Mouse (Mus musculus): ENCODE measurements around the gene Aebp2. TPM values are rescaled to one million over a fixed set of nuclear protein-coding genes. Genes with fewer than 3 reads are reported as not detected.

The Aebp2 gene
- polyA plus RNA-seq, 2 experiments, result 23.3 to 67.4 TPM

DNA sequence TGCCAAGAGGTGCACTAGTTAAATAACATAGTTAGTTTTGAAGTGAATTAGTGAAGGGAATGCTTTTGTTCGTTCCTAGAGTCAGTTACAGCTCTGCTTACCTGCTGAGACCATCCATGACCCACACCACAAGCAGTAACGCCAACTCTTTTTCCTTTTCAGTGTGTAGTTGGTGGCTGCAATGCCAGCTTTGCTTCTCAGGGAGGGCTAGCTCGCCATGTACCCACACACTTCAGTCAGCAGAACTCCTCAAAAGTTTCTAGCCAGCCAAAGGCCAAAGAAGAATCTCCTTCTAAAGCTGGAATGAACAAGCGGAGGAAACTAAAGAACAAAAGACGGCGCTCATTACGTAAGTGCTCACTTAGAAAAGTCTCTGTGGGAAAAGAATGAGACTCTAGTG lies 19.5 kb downstream of the Aebp2 start:
- H3K36me3 ChIP-seq (ENCODE audit: control insufficient read depth, insufficient read depth, low read length), result peaks cover 80% of the 10 kb centered on the region
- ATAC-seq (ENCODE audit: low FRiP score, low read depth), result no peak
- TF ChIP-seq POLR2A (IDR thresholded peaks at IDR 0.05; ENCODE audit: borderline replicate concordance, extremely low read depth, insufficient read depth, insufficient read length), result no peak
- DNase-seq (ENCODE audit: low spot score), result no peak
- no peak overlapping the region for H3K4me2 ChIP-seq (replicated peaks; ENCODE audit: low read depth, low read length, severe bottlenecking)
- no peak overlapping the region for H3K4me3 ChIP-seq (replicated peaks; ENCODE audit: low read length)
- no peak overlapping the region for H3K9ac ChIP-seq (ENCODE audit: low read depth, low read length, severe bottlenecking)
- H3K27ac ChIP-seq (replicated peaks; ENCODE audit: low read depth, low read length), result no peak overlapping the region
- no peaks in the 10 kb centered on the region for H3K4me1 ChIP-seq (ENCODE audit: control insufficient read depth, insufficient read depth, low read length)
- WGBS, result 94% methylated on average over 7 of the region's 7 CpGs
- no peaks in the 10 kb centered on the region for H3K9me3 ChIP-seq (ENCODE audit: control insufficient read depth, low read length)
- H3K27me3 ChIP-seq (ENCODE audit: control insufficient read depth, insufficient read depth, low read length), result no peaks in the 10 kb centered on the region

DNA sequence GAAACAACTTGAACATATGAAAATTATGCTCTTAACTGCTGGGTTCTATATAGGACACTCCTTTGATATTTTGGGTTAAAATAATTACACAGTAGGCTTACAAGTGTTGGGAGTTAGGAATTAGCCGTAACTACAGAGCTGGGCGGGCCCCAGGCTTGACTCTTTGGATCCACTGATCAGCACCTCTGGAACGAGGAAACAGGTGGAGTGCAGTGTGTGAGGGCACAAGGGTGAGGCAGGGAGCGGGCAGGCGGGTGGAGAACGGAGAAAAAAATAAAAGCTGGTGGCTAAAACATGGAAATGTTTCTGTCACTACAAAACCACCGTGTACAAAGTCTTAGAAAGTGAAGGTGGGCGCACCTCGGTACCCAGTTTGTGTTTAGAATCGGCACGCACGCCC lies 20.2 kb downstream of the Aebp2 start:
- Histone ChIP-seq H3K4me1 (ENCODE audit: control insufficient read depth, insufficient read depth, low read length) (no peaks in the 10 kb centered on the region), H3K27me3 (ENCODE audit: control insufficient read depth, insufficient read depth, low read length) (no peaks in the 10 kb centered on the region), H3K36me3 (ENCODE audit: control insufficient read depth, insufficient read depth, low read length) (peaks cover 79% of the 10 kb centered on the region), H3K9me3 (ENCODE audit: control insufficient read depth, low read length) (no peaks in the 10 kb centered on the region), H3K9ac (ENCODE audit: low read depth, low read length, severe bottlenecking) (no peak overlapping the region), H3K4me2 (replicated peaks; ENCODE audit: low read depth, low read length, severe bottlenecking) (no peak overlapping the region), H3K27ac (replicated peaks; ENCODE audit: low read depth, low read length) (no peak overlapping the region), H3K4me3 (replicated peaks; ENCODE audit: low read length) (no peak overlapping the region)
- no peak for TF ChIP-seq POLR2A (IDR thresholded peaks at IDR 0.05; ENCODE audit: borderline replicate concordance, extremely low read depth, insufficient read depth, insufficient read length)
- DNase-seq (ENCODE audit: low spot score) (no peak), ATAC-seq (ENCODE audit: low FRiP score, low read depth) (no peak)
- WGBS, result 90% methylated on average over 12 of the region's 12 CpGs

DNA sequence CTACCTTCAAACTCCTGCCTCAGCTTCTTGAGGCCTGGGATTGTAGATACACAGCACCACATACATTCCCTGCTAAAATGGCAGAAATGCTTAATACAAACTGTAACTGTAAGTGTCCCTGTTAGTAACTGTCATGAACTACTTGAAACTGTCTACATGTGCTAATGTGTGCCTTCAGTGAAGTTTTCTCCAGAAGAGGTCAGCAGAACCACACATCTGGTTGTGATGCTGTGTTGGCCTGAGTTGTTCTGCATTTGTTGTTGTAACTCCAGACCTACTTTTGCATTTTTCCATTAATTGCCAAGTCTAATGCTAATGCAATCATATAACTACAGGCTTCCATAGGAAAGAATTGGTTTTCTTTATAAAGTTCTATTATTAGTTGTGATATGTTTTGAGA lies 23.5 kb downstream of the Aebp2 start:
- ATAC-seq (ENCODE audit: low FRiP score, low read depth), result no peak
- H3K4me3 ChIP-seq (replicated peaks; ENCODE audit: low read length), result no peak overlapping the region
- no peaks in the 10 kb centered on the region for H3K4me1 ChIP-seq (ENCODE audit: control insufficient read depth, insufficient read depth, low read length)
- peaks cover 79% of the 10 kb centered on the region for H3K36me3 ChIP-seq (ENCODE audit: control insufficient read depth, insufficient read depth, low read length)
- no peak for TF ChIP-seq POLR2A (IDR thresholded peaks at IDR 0.05; ENCODE audit: borderline replicate concordance, extremely low read depth, insufficient read depth, insufficient read length)
- no peak for DNase-seq (ENCODE audit: low spot score)
- H3K27me3 ChIP-seq (ENCODE audit: control insufficient read depth, insufficient read depth, low read length), result no peaks in the 10 kb centered on the region
- H3K4me2 ChIP-seq (replicated peaks; ENCODE audit: low read depth, low read length, severe bottlenecking), result no peak overlapping the region
- H3K9ac ChIP-seq (ENCODE audit: low read depth, low read length, severe bottlenecking), result no peak overlapping the region
- no peak overlapping the region for H3K27ac ChIP-seq (replicated peaks; ENCODE audit: low read depth, low read length)
- no peaks in the 10 kb centered on the region for H3K9me3 ChIP-seq (ENCODE audit: control insufficient read depth, low read length)

GRCm38 (mm10) chr6:140646892-140647291 lies 24.4 kb downstream of the Aebp2 start:
- H3K36me3 ChIP-seq (ENCODE audit: control insufficient read depth, insufficient read depth, low read length), result peaks cover 77% of the 10 kb centered on the region
- TF ChIP-seq POLR2A (IDR thresholded peaks at IDR 0.05; ENCODE audit: borderline replicate concordance, extremely low read depth, insufficient read depth, insufficient read length), result no peak
- ATAC-seq (ENCODE audit: low FRiP score, low read depth), result no peak
- no peak for DNase-seq (ENCODE audit: low spot score)
- H3K27me3 ChIP-seq (ENCODE audit: control insufficient read depth, insufficient read depth, low read length), result no peaks in the 10 kb centered on the region
- H3K9ac ChIP-seq (ENCODE audit: low read depth, low read length, severe bottlenecking), result no peak overlapping the region
- H3K4me2 ChIP-seq (replicated peaks; ENCODE audit: low read depth, low read length, severe bottlenecking), result no peak overlapping the region
- no peaks in the 10 kb centered on the region for H3K9me3 ChIP-seq (ENCODE audit: control insufficient read depth, low read length)
- no peak overlapping the region for H3K4me3 ChIP-seq (replicated peaks; ENCODE audit: low read length)
- H3K27ac ChIP-seq (replicated peaks; ENCODE audit: low read depth, low read length), result no peak overlapping the region
- no peaks in the 10 kb centered on the region for H3K4me1 ChIP-seq (ENCODE audit: control insufficient read depth, insufficient read depth, low read length)
- WGBS, result 83% methylated on average over 6 of the region's 6 CpGs

DNA sequence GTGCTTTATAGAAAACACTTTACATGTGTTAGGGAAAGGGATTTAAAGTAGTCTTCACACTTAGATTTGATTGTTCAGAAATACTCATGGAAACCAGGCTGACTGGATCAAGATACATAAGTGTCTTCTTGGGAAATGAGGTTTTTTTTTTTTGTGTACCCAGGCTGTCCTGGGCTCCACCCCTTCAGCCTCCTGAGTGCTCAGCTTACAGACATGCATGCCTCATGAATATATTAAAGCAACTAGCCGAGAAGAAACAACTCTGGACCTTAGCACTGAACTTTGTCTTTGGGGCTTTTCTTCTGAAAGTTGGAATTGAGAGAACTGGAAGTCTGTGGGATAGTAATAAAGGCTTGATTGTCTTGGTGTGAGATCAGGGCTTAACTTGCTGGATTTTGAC lies 27.3 kb downstream of the Aebp2 start:
- H3K36me3 ChIP-seq (ENCODE audit: control insufficient read depth, insufficient read depth, low read length), result peaks cover 75% of the 10 kb centered on the region
- H3K9me3 ChIP-seq (ENCODE audit: control insufficient read depth, low read length), result no peaks in the 10 kb centered on the region

GRCm38 (mm10) chr6:140651923-140652322 lies 29.5 kb downstream of the Aebp2 start:
- Histone ChIP-seq H3K36me3 (ENCODE audit: control insufficient read depth, insufficient read depth, low read length) (peaks cover 74% of the 10 kb centered on the region), H3K4me2 (replicated peaks; ENCODE audit: low read depth, low read length, severe bottlenecking) (no peak overlapping the region), H3K4me3 (replicated peaks; ENCODE audit: low read length) (no peak overlapping the region), H3K9ac (ENCODE audit: low read depth, low read length, severe bottlenecking) (no peak overlapping the region), H3K9me3 (ENCODE audit: control insufficient read depth, low read length) (no peaks in the 10 kb centered on the region), H3K27ac (replicated peaks; ENCODE audit: low read depth, low read length) (no peak overlapping the region), H3K4me1 (ENCODE audit: control insufficient read depth, insufficient read depth, low read length) (peaks cover 4% of the 10 kb centered on the region; the same call in 1 of the 2 replicates), H3K27me3 (ENCODE audit: control insufficient read depth, insufficient read depth, low read length) (no peaks in the 10 kb centered on the region)
- TF ChIP-seq POLR2A (IDR thresholded peaks at IDR 0.05; ENCODE audit: borderline replicate concordance, extremely low read depth, insufficient read depth, insufficient read length), result no peak
- 76% methylated on average over 7 of the region's 7 CpGs for WGBS
- ATAC-seq (ENCODE audit: low FRiP score, low read depth) (no peak), DNase-seq (ENCODE audit: low spot score) (no peak)

More for the DNA sequence above, 27.3 kb downstream of the Aebp2 start:
- no peak overlapping the region for H3K9ac ChIP-seq (ENCODE audit: low read depth, low read length, severe bottlenecking)
- no peak overlapping the region for H3K4me2 ChIP-seq (replicated peaks; ENCODE audit: low read depth, low read length, severe bottlenecking)
- H3K4me3 ChIP-seq (replicated peaks; ENCODE audit: low read length), result no peak overlapping the region
- no peak for TF ChIP-seq POLR2A (IDR thresholded peaks at IDR 0.05; ENCODE audit: borderline replicate concordance, extremely low read depth, insufficient read depth, insufficient read length)
- DNase-seq (ENCODE audit: low spot score), result no peak
- H3K27ac ChIP-seq (replicated peaks; ENCODE audit: low read depth, low read length), result no peak overlapping the region
- H3K4me1 ChIP-seq (ENCODE audit: control insufficient read depth, insufficient read depth, low read length), result no peaks in the 10 kb centered on the region
- H3K27me3 ChIP-seq (ENCODE audit: control insufficient read depth, insufficient read depth, low read length), result no peaks in the 10 kb centered on the region
- WGBS, result 26% methylated on average over 1 of the region's 1 CpGs
- ATAC-seq (ENCODE audit: low FRiP score, low read depth), result no peak

All from limb, embryonic 14.5 days (tissue).